Mouse (Mus musculus) gastrocnemius, postnatal 25 days (tissue): ENCODE data around the gene Pknox1. TPM values are rescaled to one million over a fixed set of nuclear protein-coding genes. Genes with fewer than 3 reads are reported as not detected.
A peak's percentile ranks its signal among the peaks of the same experiment; 100 is the strongest.
"Not testable (repeated sequence)": the region's sequence is repeated elsewhere in the genome, so short reads cannot be mapped to it uniquely, and the experiment has no call there.

ENCODE experiments used
- DNase-seq: peaks from one replicate; pipeline ENCODE4 v3.0.0; 2022
- long read RNA-seq, 2 experiments: library from polyadenylated mRNA; stranded (forward); transcript quantifications; one replicate each; pipeline ENCODE4 v2.0.0; 2021
- total RNA-seq, 2 experiments: library from RNA; stranded (reverse); gene quantifications; 1 replicate in 1 of 2; 2 replicates in 1 of 2; pipeline ENCODE4 v1.2.3; 2021

The Pknox1 gene
- total RNA-seq: 1 to 10 TPM; 5.9 to 7.0 TPM
- long read RNA-seq, experiment 1, full-length matches to known transcripts: 3 of 5 reads
- long read RNA-seq, experiment 1, partial matches to known transcripts: 0 of 5 reads
- long read RNA-seq, experiment 1, other reads (novel, unspliced or antisense): 2 of 5 reads
- long read RNA-seq, experiment 2, full-length matches to known transcripts: 5 of 6 reads
- long read RNA-seq, experiment 2, partial matches to known transcripts: 0 of 6 reads
- long read RNA-seq, experiment 2, other reads (novel, unspliced or antisense): 1 of 6 reads

- peak; percentile 98 for DNase-seq
Measured at GRCm38 (mm10) chr17:31564015-31564857, at the start of gene Pknox1. Pknox1 (plus strand) TSS chr17:31564734.

- DNase-seq: no peak
Measured at GRCm38 (mm10) chr17:31519344-31519945, 45.1 kb upstream of the Pknox1 start.

DNA sequence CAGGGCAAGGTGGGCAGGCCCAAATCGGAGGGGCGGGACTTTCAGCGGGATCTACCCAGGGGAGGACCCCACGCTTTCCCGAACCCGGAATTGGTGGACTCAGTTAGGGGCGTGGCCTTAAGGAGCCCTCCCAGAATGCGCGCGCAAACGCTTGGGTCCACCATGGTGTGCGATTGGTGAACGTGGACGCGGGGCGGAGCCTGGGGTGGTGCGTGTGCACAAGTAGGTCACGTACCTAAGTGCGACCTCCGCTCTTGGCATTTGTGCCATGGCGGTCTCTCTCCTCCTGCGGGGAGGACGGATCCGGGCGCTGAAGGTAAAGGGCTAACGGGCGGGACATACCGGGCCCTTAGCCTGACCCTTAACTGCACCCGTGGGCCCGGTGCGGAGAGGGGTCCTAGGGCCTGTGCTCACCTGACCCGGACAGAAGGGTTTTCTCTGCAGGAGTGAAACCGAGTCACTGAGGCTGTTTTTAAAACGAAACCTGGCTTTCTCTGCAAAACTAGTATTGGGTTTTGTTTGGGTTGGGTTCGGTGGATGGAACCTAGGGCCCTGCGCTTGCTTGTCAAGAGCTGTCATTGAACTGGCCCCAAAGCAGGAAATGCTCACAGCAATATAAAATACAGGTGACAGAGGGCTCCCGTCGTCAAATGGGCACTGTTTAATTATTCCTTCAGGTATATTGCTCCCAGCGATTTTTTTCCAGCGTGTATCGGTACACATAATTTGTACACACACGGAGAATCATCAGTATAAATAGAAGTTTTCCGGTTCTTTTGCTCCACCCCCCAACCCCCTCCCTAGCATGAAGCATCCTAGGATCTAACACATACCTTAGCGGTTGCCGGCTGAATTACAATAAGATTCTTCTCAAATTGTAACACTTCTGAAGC, 44.3 kb upstream of the Pknox1 start, which contains the start of the genes Wdr4 and Ndufv3:
Gene Wdr4 (minus strand): TSS at position 35 of the 893 bp plus-strand sequence.
Gene Ndufv3 (plus strand): TSS at position 170 of the 893 bp plus-strand sequence.
- peak; percentile 98 for DNase-seq

- DNase-seq: peak; percentile 50
Measured at GRCm38 (mm10) chr17:31520895-31521294, 43.6 kb upstream of the Pknox1 start.

GRCm38 (mm10) chr17:31521948-31522347, 42.6 kb upstream of the Pknox1 start:
- DNase-seq: no peak

DNA sequence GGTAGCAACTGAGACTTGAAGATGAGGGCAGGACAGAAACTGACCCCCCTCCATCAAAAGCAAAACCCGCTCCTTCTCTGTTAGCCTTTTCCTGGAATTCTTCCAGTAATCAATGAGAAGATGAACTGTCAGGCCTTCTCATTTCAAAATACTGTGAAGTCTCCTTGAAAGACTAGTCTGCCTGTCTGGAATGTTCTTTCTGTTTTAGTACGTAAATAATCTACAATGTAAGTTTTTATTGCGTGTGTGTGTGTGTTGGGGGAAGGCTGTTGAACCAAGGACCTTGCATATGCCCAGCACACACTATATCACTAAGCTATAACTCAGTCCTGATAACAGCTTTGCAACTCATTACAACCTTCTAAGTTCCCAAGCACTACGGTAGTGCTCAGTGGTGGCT, 39.4 kb upstream of the Pknox1 start:
- DNase-seq: no peak

- no peak for DNase-seq
Measured at GRCm38 (mm10) chr17:31525816-31526215, 38.7 kb upstream of the Pknox1 start.

DNA sequence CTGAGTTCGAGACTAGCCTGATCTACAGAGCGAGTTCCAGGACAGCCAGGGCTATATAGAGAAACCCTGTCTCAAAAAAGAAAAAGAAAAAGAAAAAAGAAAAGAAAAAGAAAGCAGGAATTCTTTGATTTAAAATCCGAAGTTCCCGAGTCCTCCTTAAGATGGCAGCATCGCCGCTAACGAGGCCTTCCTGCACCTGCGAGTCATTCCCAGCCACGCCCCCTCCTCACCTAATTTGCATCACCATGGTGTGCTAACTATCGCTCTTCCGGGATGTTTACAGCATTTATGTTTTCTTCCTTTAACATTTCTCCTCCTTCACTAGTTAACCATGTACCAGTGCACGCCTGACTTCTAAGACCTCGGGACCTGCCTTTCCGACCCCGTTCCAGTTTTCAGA, 35.2 kb upstream of the Pknox1 start:
- no peak for DNase-seq

- no peak for DNase-seq
Measured at GRCm38 (mm10) chr17:31531441-31532158, 32.9 kb upstream of the Pknox1 start.

- not testable (repeated sequence) for DNase-seq
Measured at GRCm38 (mm10) chr17:31532331-31532730, 32.2 kb upstream of the Pknox1 start.

GRCm38 (mm10) chr17:31535358-31535757, 29.2 kb upstream of the Pknox1 start:
- no peak for DNase-seq

DNA sequence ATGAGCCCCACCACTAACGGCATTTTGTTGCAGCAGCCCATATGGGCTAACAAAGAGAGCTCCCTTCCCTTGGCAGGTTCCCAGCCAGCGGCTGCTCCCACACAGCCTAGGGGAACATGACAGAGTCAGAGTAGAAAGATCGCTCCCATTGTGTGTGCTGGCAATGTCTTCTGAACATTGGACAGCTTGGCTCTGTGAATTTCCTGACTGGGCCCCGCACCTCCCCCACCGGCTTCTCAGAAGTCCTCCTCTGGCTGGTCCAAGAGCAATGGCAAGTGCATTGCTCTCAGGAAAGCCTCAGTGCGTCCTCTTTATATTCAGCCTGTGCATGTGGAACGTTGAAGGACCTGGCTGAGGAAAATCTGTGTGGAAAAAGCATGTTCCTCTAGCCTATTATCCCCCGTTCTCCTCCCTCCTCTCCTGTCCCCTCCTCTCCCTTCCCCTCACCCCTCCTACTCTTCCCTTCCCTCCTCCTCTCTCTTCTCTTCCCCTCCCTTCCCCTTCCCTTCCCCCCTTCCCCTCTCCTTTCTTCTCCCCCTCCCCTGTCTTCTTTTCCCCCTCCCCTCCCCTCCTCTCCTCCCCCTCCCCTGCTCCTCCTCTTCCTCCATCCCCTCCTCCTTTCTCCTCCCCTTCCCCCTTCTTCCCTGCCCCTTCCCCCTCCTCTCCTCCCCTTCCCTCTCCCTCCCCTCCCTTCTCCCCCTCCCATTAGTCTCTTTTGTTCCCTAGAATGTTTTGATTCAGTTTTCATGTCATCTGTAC, 28.5 kb upstream of the Pknox1 start:
- peak; percentile 70 for DNase-seq

GRCm38 (mm10) chr17:31540101-31540500, 24.4 kb upstream of the Pknox1 start:
- DNase-seq: no peak

GRCm38 (mm10) chr17:31540809-31541459, 23.6 kb upstream of the Pknox1 start:
- DNase-seq: no peak

- DNase-seq: peak; percentile 58
Measured at GRCm38 (mm10) chr17:31541460-31541831, 23.1 kb upstream of the Pknox1 start.

DNA sequence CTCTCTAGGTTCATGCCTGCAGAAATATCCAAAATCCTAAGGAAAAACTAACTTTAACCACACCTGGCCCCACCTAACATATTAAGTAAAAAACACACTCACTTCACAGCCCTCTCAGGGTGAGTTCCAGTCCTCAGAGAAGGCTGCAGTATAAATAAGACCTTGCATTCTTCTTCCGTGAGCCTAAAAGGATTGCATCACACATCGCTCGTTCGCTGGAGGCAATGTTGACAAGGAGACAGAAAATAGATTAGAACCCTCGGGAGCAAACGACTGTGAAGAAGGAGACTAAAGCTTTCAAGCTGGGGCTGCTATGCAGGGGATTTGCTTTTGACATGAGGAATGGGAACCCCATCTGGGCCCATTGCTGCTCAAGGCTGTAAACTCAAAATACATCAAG, 21.0 kb upstream of the Pknox1 start:
- no peak for DNase-seq

- DNase-seq: peak; percentile 63
Measured at GRCm38 (mm10) chr17:31546444-31547196, 17.9 kb upstream of the Pknox1 start.

- DNase-seq: no peak
Measured at GRCm38 (mm10) chr17:31547974-31548373, 16.6 kb upstream of the Pknox1 start.

GRCm38 (mm10) chr17:31549389-31549788, 15.1 kb upstream of the Pknox1 start:
- DNase-seq: no peak
